Mouse (Mus musculus) neural tube, embryonic 15.5 days (tissue): ENCODE measurements around the gene Lsm14a. TPM values are rescaled to one million over a fixed set of nuclear protein-coding genes. Genes with fewer than 3 reads are reported as not detected.
"Not testable (repeated sequence)": the region's sequence is repeated elsewhere in the genome, so short reads cannot be mapped to it uniquely, and the experiment has no call there.

ENCODE experiments used
- ATAC-seq: fragments of 200-750 bp; cut with Nextera tagmentation; 2 replicates; pipeline ENCODE4 v1.8.0; 2017; ENCODE audit warnings: mild to moderate bottlenecking, moderate TSS enrichment, moderate library complexity; ENCODE audit not compliant: low FRiP score
- H3K27ac ChIP-seq: fragments of 300-500 bp; sonication (generic); replicated peaks from 2 replicates; pipeline ENCODE4 v1.5.1; 2015; ENCODE audit warnings: mild to moderate bottlenecking, inconsistent platforms
- H3K27me3 ChIP-seq: fragments of 300-500 bp; sonication (generic); replicated peaks from 2 replicates; pipeline ENCODE4 v1.6.1; 2015; ENCODE audit warnings: inconsistent platforms
- H3K36me3 ChIP-seq: fragments of 300-500 bp; sonication (generic); 2 replicates; pipeline ENCODE4 v1.6.1; 2015; ENCODE audit warnings: inconsistent platforms
- H3K4me1 ChIP-seq: fragments of 300-500 bp; sonication (generic); 2 replicates; pipeline ENCODE4 v1.6.1; 2015; ENCODE audit warnings: inconsistent platforms
- H3K4me2 ChIP-seq: fragments of 300-500 bp; sonication (generic); 2 replicates; pipeline ENCODE4 v1.6.1; 2015; ENCODE audit warnings: inconsistent platforms, mild to moderate bottlenecking, moderate library complexity
- H3K4me3 ChIP-seq: fragments of 300-500 bp; sonication (generic); replicated peaks from 2 replicates; pipeline ENCODE4 v1.5.1; 2015; ENCODE audit warnings: mild to moderate bottlenecking, inconsistent platforms
- H3K9ac ChIP-seq: fragments of 300-500 bp; sonication (generic); replicated peaks from 2 replicates; pipeline ENCODE4 v1.6.1; 2015; ENCODE audit warnings: mild to moderate bottlenecking, inconsistent platforms
- H3K9me3 ChIP-seq: fragments of 300-500 bp; sonication (generic); replicated peaks from 2 replicates; pipeline ENCODE4 v1.6.1; 2016; ENCODE audit warnings: inconsistent platforms
- WGBS: fragments of 180-500 bp; shearing (Covaris S2); methylation state at CpG from one replicate; pipeline ENCODE4 v1.1.7; 2015; ENCODE audit warnings: mixed read lengths; 5-methylcytosine and 5-hydroxymethylcytosine counted together
- polyA plus RNA-seq: library from polyadenylated mRNA; unstranded; fragments of >200 nt; fragmentation: Nextera tagmentation; extraction: Ambion mirVana; gene quantifications from 2 replicates; pipeline ENCODE4 v1.2.1, GENCODE M21; 2015

Lsm14a gene
- polyA plus RNA-seq, 1 experiment from 2014 or later, result 47.5 TPM

- 74% methylated on average over 1 of the region's 1 CpGs for WGBS
- no peak for ATAC-seq
- Histone ChIP-seq H3K36me3 (peaks cover 67% of the 10 kb centered on the region), H3K4me2 (no peak overlapping the region), H3K9ac (no peak overlapping the region), H3K27me3 (no peaks in the 10 kb centered on the region), H3K4me1 (no peaks in the 10 kb centered on the region), H3K4me3 (no peak overlapping the region), H3K9me3 (no peaks in the 10 kb centered on the region), H3K27ac (no peak overlapping the region)
Observed at GRCm38 (mm10) chr7:34351997-34352396, 41.1 kb downstream of the Lsm14a start.

DNA sequence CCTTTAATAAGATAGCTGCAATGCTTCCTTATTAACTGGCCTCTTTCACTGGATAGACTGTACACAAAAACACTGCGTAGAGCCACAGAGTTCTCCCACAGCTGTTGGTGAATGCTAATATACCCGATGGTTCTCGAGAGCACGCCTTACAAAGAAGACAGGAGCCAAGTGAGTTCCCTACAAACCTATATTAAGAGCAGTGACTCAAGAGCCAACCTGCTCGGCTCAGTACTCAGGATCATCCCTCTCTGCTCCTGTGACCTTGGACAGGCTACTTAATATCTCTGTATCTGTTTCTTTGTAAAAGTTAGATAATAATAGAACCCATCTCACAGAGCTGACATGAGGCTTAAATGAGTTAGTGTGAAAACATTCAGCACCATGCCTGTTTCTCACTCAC lies 42.9 kb downstream of the Lsm14a start:
- Histone ChIP-seq H3K4me3 (no peak overlapping the region), H3K36me3 (peaks cover 71% of the 10 kb centered on the region), H3K4me2 (no peak overlapping the region), H3K4me1 (no peaks in the 10 kb centered on the region), H3K9me3 (no peaks in the 10 kb centered on the region), H3K27me3 (no peaks in the 10 kb centered on the region), H3K9ac (no peak overlapping the region), H3K27ac (no peak overlapping the region)
- ATAC-seq, result no peak
- WGBS, result 93% methylated on average over 5 of the region's 5 CpGs

- WGBS, result 88% methylated on average over 1 of the region's 1 CpGs
- H3K36me3 ChIP-seq, result peaks cover 79% of the 10 kb centered on the region
- H3K27ac ChIP-seq, result no peak overlapping the region
- no peak overlapping the region for H3K4me2 ChIP-seq
- ATAC-seq, result no peak
- H3K27me3 ChIP-seq, result no peaks in the 10 kb centered on the region
- H3K9me3 ChIP-seq, result no peaks in the 10 kb centered on the region
- H3K4me1 ChIP-seq, result no peaks in the 10 kb centered on the region
- no peak overlapping the region for H3K4me3 ChIP-seq
- no peak overlapping the region for H3K9ac ChIP-seq
Observed at GRCm38 (mm10) chr7:34348011-34348410, 45.1 kb downstream of the Lsm14a start.

DNA sequence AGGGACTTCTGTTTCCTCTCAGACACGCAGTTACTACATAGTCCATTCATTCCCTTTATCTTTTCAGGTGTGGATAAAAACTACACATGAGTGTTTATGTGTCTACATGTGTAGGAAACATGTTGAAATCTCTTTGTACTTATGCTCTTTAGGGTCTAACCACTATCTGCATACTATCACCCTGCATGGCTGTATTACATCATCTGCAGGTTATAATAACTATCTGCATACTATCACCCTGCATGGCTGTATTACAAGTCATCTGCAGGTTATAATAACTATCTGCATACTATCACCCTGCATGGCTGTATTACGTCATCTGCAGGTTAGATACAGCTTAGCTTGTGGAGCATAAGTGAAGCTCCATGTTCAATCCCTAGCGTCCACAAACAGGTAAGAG lies 46.1 kb downstream of the Lsm14a start:
- Histone ChIP-seq H3K4me3 (no peak overlapping the region), H3K4me1 (no peaks in the 10 kb centered on the region), H3K36me3 (peaks cover 82% of the 10 kb centered on the region), H3K9ac (no peak overlapping the region), H3K9me3 (no peaks in the 10 kb centered on the region), H3K27me3 (no peaks in the 10 kb centered on the region), H3K4me2 (no peak overlapping the region), H3K27ac (no peak overlapping the region)
- no peak for ATAC-seq
- WGBS, result 95% methylated on average over 3 of the region's 3 CpGs

- Histone ChIP-seq H3K4me3 (no peak overlapping the region), H3K4me2 (no peak overlapping the region), H3K4me1 (no peaks in the 10 kb centered on the region), H3K27me3 (no peaks in the 10 kb centered on the region), H3K36me3 (peaks cover 81% of the 10 kb centered on the region), H3K9ac (no peak overlapping the region), H3K9me3 (no peaks in the 10 kb centered on the region), H3K27ac (no peak overlapping the region)
- ATAC-seq, result no peak
- WGBS, result 94% methylated on average over 4 of the region's 4 CpGs
Observed at GRCm38 (mm10) chr7:34346505-34346904, 46.6 kb downstream of the Lsm14a start.

GRCm38 (mm10) chr7:34342040-34342793 lies 50.9 kb downstream of the Lsm14a start:
- H3K27ac ChIP-seq, result no peak overlapping the region
- WGBS, result 92% methylated on average over 10 of the region's 10 CpGs
- no peaks in the 10 kb centered on the region for H3K4me1 ChIP-seq
- no peak overlapping the region for H3K9ac ChIP-seq
- peaks cover 47% of the 10 kb centered on the region for H3K36me3 ChIP-seq
- no peak overlapping the region for H3K4me3 ChIP-seq
- ATAC-seq, result no peak
- H3K9me3 ChIP-seq, result no peaks in the 10 kb centered on the region
- H3K4me2 ChIP-seq, result no peak overlapping the region
- H3K27me3 ChIP-seq, result no peaks in the 10 kb centered on the region

DNA sequence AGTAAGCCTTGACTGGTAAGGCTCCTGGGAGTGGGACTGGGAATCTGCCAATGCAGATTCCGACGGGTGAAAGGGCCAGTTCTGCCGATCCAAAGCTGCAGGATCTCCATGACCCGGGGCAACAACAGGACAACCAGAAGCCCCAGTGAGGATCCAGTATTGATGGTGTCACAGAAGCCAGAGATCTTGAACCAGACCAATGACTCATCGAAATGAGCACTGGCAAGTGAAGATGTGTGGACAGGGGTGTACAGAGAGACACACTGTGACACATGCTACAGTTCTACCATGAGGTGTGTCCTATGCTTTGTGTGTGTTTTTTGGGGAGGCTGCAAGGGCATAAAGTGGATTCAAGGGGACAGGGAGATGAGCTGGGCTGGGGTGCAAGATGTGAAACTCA lies 52.3 kb downstream of the Lsm14a start:
- no peaks in the 10 kb centered on the region for H3K9me3 ChIP-seq
- H3K4me2 ChIP-seq, result no peak overlapping the region
- H3K9ac ChIP-seq, result no peak overlapping the region
- no peaks in the 10 kb centered on the region for H3K4me1 ChIP-seq
- H3K27me3 ChIP-seq, result no peaks in the 10 kb centered on the region
- no peak overlapping the region for H3K4me3 ChIP-seq
- no peak for ATAC-seq
- peaks cover 39% of the 10 kb centered on the region for H3K36me3 ChIP-seq
- 94% methylated on average over 5 of the region's 5 CpGs for WGBS
- H3K27ac ChIP-seq, result no peak overlapping the region

DNA sequence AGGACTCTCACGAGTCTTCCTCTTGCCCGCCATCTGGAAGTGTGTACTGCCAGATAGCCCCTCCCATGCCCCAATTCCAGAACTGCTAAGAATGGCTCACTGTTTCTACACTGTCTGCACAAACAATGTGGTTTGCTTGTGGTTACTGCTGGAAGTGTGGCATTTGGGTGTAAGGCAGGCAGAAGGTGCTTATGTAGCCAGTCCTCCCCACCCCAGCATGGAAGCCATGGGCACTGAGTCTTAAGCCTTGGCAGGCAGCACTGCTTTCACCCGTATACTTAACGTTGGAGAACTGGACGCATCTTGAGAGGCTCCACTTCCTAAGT lies 54.0 kb downstream of the Lsm14a start:
- no peak overlapping the region for H3K9ac ChIP-seq
- H3K36me3 ChIP-seq, result peaks cover 31% of the 10 kb centered on the region
- WGBS, result 89% methylated on average over 5 of the region's 5 CpGs
- H3K9me3 ChIP-seq, result no peaks in the 10 kb centered on the region
- H3K4me3 ChIP-seq, result no peak overlapping the region
- H3K4me1 ChIP-seq, result no peaks in the 10 kb centered on the region
- H3K27ac ChIP-seq, result no peak overlapping the region
- no peaks in the 10 kb centered on the region for H3K27me3 ChIP-seq
- ATAC-seq, result no peak
- H3K4me2 ChIP-seq, result no peak overlapping the region

DNA sequence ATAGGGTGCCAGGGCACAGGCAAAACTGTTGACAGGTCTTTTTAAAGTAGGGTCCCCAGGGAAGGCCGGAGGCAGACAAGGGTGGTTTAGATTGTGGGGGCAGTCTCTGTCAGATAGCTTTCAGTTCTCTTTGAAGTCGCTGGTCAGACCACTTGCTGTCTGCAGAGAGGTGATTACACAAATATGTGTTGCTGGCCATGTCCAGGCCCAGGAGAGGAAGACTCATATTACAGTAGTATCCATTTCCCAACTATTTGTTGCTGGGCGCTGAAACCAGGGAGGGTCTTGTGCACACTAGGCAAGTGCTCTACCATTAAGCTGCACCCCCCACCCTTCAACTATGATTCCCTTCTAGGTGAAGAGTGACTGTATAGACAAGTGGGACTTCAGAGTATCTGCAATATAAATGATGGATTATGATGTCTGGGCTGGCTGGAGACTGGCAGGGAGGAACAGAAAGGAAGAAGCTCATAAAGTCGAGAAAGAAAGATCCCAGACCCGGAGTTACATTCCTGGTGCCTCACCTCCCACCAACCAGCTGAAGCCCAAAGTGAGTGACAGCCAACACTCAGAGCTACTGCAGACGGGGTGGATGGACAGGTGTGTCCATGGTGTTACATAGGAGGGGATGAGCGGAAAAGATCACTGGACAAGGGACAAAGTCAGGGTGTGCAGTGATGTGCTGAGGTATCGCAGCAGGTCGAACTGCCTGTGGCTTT lies 54.5 kb downstream of the Lsm14a start:
- no peaks in the 10 kb centered on the region for H3K9me3 ChIP-seq
- H3K4me3 ChIP-seq, result no peak overlapping the region
- WGBS, result 80% methylated on average over 9 of the region's 9 CpGs
- ATAC-seq, result no peak
- H3K9ac ChIP-seq, result no peak overlapping the region
- peaks cover 26% of the 10 kb centered on the region for H3K36me3 ChIP-seq
- H3K4me2 ChIP-seq, result no peak overlapping the region
- no peak overlapping the region for H3K27ac ChIP-seq
- H3K4me1 ChIP-seq, result no peaks in the 10 kb centered on the region
- no peaks in the 10 kb centered on the region for H3K27me3 ChIP-seq

DNA sequence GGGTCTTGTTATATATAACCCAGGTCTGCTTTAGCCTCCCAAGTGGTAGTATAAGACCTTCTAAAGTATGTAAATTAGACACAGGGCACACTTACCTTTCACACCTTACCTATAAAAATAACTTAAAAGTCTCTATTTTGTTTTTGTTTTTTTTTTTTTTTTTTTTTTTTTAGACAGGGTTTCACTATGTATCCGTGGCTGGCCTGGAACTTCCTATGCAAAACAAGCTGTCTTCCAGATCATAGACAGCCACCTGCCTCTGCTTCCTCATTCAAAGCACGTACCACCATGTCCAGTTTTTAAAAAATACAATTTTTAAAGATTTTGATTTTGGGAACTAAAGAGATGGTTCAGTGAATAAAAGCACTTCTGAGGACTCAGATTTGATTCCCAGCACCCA lies 55.8 kb downstream of the Lsm14a start:
- H3K4me2 ChIP-seq, result no peak overlapping the region
- no peaks in the 10 kb centered on the region for H3K27me3 ChIP-seq
- H3K4me3 ChIP-seq, result no peak overlapping the region
- no peak overlapping the region for H3K27ac ChIP-seq
- H3K9me3 ChIP-seq, result no peaks in the 10 kb centered on the region
- no peak for ATAC-seq
- H3K4me1 ChIP-seq, result no peaks in the 10 kb centered on the region
- 87% methylated on average over 2 of the region's 2 CpGs for WGBS
- no peak overlapping the region for H3K9ac ChIP-seq
- peaks cover 13% of the 10 kb centered on the region for H3K36me3 ChIP-seq

- not testable (repeated sequence) for H3K27me3 ChIP-seq, ATAC-seq, H3K9me3 ChIP-seq, H3K4me2 ChIP-seq, H3K4me1 ChIP-seq, H3K9ac ChIP-seq, H3K36me3 ChIP-seq, H3K27ac ChIP-seq, H3K4me3 ChIP-seq
- WGBS, result 95% methylated on average over 1 of the region's 1 CpGs
Observed at GRCm38 (mm10) chr7:34336545-34336944, 56.6 kb downstream of the Lsm14a start.

DNA sequence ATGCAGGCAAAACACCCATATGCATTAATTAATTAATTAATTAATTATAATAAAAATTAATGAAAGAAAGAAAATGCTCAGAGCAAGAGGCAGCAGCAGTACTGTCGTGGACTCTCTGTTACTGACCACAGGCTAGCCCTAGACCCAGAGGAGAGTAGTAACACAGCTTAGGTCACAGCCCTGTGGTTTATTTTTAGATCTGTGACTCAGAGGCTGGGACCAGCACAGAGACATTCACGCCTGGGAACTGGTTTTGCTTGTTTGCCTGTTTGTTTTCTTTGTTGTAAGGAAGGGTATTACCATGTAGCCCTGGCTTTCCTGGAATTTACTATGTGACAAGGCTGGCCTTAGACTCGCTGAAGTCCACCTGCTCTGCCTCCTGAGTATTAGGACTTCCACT lies 65.6 kb downstream of the Lsm14a start:
- no peak overlapping the region for H3K9ac ChIP-seq
- no peaks in the 10 kb centered on the region for H3K36me3 ChIP-seq
- no peak overlapping the region for H3K4me2 ChIP-seq
- no peaks in the 10 kb centered on the region for H3K4me1 ChIP-seq
- no peaks in the 10 kb centered on the region for H3K9me3 ChIP-seq
- H3K27me3 ChIP-seq, result no peaks in the 10 kb centered on the region
- WGBS, result 66% methylated on average over 3 of the region's 3 CpGs
- H3K4me3 ChIP-seq, result no peak overlapping the region
- no peak overlapping the region for H3K27ac ChIP-seq
- no peak for ATAC-seq
